Mouse (Mus musculus) embryo, embryonic 10.5 days (tissue): Measurements from ENCODE around the gene Bcar1.
A peak's percentile ranks its signal among the peaks of the same experiment; 100 is the strongest.

Source experiments
- DNase-seq: peaks from one replicate; pipeline ENCODE4 v3.0.0-alpha.2; 2015; ENCODE audit warnings: low spot score

Bcar1 gene

GRCm38 (mm10) chr8:111769296-111769695 lies 25.7 kb upstream of the Bcar1 start:
- no peak for DNase-seq

GRCm38 (mm10) chr8:111768651-111769050 lies 25.0 kb upstream of the Bcar1 start:
- DNase-seq: no peak

DNA sequence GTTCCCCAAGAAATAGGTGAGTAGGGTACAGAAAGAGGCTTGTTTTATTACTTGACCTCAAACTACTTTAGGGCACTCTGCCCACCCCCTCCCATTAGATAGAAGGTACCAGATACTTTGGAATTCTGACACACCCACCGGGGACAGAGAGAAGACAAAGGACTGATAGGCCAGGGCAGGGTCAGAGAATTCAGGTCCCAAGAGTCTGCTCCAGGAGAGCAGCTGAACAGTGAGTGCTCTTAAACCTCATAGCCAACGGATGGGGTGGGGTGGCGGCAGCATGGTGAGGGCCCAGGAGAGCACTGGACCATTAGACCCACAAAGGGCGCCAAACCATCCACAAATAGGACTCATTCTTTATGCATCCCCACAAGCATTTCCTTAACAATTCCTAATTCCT lies 22.0 kb upstream of the Bcar1 start:
- no peak for DNase-seq

- DNase-seq: no peak
These were observed 21.5 kb upstream of the Bcar1 start for GRCm38 (mm10) chr8:111765096-111765495.

DNA sequence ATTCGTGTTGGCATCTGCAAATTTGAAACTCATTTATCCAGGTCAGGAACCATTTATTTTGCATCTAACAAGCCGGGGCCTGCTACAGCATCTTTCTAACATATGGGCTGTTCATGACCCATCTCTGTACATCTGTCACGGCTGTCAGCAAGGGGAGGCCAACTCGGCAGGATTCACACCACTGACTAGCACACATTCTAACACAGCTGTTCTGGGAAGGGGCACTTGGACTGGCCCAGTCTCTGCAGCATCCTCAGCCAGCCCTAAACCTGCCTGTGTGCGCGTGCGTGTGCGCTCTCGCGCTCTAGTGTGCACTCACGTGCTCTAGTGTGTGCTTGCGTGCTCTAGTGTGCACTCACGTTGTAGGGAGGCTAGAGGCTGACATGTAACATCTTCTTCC lies 17.1 kb upstream of the Bcar1 start:
- DNase-seq: no peak

- no peak for DNase-seq
These were observed 15.2 kb upstream of the Bcar1 start for GRCm38 (mm10) chr8:111758817-111759216.

DNA sequence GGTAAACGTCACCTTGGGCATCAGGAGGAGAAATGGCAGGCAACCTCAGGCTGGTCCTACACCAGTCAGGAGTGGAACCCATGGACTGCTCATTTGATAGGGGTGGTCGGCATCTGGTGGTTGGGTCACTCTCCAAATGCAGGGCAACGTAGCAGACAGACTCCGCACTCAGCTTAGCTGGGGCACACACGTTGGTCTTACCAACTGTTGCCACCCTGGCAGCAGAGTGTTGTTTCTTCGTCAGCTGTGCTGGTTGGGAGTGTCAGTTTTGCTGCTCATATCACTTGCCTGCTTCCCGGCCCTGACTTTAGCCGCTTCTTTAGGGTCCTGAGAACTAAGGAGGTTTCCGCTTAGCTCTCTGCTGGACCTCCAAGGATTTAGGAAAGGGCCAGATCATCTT lies 14.0 kb upstream of the Bcar1 start:
- DNase-seq: no peak

- DNase-seq: no peak
These were observed 11.1 kb upstream of the Bcar1 start for GRCm38 (mm10) chr8:111754736-111755135.

- no peak for DNase-seq
These were observed 10.5 kb upstream of the Bcar1 start for GRCm38 (mm10) chr8:111754088-111754487.

GRCm38 (mm10) chr8:111748766-111749165 lies 5.2 kb upstream of the Bcar1 start:
- no peak for DNase-seq

DNA sequence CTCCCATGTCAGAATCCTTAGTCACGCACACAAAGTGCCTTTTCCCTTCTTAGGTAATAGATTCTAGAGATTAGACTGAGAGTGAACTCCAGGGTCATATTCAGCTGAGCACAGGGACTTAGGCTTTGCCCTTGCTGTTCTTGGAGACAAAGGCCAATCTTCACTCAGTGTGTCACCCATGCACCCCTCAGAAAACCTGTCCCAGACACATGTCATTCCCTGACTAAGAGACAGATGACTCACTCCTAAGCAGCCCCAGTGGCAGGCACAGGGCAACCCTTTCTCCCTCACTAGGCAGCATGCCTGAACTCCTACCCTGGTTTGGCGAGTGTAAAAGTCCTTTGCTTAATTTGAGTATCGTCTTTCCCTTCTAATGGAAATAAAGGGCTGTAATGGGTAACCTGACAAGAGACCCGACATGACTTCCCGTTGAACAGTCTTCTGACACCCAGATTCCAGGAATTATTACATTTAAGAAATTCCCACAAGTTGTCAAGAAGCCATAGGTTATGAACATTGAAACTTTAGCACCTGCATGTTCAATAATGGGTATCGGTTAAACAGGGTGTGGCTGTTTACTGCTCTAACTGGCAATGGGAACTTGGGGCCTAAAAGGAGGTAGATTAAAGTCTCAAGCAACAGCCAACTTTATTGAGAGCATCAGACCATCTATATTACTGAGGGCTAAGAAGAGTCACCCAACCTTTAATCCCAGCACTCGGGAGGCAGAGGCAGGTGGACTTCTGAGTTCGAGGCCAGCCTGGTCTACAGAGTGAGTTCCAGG lies 4.4 kb upstream of the Bcar1 start:
- no peak for DNase-seq

DNA sequence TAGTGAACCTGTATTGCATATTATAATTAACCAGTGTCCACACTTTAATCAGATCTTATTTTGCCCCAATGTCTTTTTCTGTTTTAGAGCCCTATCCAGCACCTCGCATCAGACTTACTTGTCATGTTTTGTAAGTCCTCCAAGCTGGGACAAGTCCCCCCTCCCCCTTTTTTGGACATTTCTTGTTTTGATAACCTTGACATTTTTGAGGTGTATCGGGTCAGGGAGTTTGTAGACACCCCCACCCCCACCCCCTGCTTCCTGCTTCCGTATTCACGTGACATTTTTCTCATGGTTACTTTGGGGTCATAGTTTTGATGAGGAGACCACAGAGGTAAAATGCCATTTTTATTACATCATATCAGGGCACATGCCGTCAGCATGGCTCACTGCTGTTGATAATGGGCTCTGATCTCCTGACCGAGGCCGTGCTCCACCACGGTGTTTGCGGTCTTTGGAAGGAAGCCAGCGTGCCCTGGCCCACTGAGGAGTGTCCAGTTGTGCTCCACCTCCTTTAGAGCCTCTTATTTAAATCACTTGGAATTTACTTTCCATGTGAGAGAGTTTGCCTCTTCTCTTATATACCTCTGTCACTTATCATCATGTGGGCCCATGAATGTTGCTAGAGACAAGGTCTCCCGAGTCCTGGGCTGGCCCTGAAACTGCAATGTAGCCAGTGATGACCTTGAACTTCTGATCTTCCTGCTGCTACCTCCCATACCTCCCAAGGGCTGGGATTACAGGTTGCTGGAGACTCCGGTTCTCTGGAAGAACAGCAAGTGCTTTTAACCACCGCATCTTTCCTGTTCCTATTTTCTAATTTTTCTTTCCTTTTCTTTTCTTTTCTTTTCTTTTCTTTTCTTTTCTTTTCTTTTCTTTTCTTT lies 3.2 kb upstream of the Bcar1 start:
- DNase-seq: no peak

DNA sequence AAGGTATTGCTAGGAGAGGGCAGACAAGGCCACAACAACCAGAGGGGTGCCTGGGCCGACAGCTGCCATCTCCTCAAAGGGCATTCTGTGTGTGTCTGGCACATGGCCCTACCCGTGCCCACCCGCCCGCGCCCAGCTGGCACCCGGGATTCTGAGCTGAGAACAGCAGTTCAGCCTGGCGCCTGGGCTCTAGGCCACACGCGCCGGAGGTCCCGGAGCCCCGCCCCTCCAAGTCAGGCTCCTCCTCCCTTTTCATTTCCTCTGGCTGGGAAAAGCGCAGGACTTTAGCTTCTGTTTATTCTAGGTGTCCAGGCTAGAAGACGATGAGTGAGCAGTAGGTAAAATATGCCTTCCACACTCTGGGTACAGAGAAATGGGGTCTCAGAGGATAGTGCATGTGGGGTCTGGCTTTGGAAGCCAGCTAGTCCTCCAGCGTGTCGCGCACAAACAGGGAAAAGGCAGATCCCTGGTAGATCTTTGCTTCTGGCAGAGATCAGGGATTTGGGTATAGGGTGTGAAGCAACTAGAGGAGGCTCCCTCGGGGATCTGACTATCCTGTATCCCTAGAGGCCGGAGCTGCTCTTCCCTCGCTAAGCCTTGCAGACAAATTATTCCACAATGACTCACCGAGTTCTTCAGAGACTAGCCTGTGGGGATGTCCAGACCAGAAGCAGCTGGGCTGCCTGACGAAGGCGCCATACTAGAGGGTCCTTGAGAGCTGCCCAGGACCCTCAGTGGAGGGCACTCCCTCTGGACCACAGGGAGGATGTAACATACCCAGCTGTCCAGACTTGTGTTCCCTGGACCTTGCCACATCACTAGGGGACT lies 2.2 kb upstream of the Bcar1 start:
- peak; percentile 82 for DNase-seq

- no peak for DNase-seq
These were observed 1.5 kb upstream of the Bcar1 start for GRCm38 (mm10) chr8:111745086-111745485.

- peak; percentile 74 for DNase-seq
These were observed 363 bp downstream of the Bcar1 start for GRCm38 (mm10) chr8:111743101-111743791.

DNA sequence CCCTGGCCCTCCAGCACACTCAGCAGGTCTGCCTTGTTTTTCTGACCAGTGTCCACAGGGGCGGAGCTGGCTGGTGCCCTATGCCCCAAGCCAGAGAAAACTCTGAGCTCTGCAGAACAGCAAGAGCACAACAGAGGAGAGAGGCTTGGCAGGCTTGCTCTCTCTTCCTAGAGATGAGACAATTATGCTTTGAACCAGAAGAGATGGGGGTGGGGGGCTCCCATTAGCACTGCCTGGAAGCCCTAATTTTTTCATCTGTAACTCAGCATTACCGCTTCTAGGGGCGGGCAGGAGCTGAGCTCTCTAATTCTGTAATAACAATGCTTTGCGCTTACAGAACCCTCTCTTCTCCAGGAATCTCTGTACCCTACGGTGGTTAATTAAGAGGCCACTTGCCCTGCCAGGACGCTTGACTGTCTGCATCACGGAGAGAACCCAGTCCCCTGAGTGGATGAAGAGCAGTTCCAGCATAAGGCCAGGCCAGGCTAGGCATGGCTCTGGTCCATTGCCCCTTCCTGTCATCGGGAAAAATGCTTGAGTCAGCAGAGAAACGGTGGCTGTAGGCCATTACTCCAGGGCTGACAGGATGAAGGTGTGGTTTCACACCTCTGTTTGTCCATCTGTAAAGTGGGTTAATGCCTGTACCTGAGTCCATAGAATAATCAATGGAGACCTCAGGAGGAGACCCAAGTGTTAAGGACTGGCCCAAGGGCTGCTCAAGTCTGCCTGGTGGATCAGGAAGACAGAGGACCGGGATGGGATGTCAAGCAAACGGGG lies 1.2 kb downstream of the Bcar1 start:
- DNase-seq: peak; percentile 30

DNA sequence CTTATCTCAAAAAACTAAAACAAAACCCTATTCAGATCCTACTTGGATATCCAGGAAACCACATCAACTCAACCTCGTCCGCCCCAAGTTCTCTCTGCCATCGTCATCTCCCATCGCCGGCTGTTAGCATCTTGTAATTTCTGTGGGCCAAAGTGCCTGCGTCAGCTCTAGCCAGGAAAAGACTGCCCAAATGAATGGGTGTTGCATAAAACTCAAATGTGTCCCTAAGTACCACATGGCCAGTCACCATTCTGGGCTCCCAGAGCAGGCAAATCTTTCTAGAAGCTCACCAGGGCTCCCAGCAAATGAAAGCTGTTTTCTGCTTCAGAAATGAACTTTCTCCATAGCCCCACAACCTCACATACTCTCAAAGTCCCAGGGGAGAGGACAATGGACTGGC lies 2.1 kb downstream of the Bcar1 start:
- DNase-seq: no peak

GRCm38 (mm10) chr8:111740994-111741393 lies 2.6 kb downstream of the Bcar1 start:
- no peak for DNase-seq

- DNase-seq: no peak
These were observed 3.3 kb downstream of the Bcar1 start for GRCm38 (mm10) chr8:111740301-111740711.

GRCm38 (mm10) chr8:111739604-111740003 lies 4.0 kb downstream of the Bcar1 start:
- no peak for DNase-seq

DNA sequence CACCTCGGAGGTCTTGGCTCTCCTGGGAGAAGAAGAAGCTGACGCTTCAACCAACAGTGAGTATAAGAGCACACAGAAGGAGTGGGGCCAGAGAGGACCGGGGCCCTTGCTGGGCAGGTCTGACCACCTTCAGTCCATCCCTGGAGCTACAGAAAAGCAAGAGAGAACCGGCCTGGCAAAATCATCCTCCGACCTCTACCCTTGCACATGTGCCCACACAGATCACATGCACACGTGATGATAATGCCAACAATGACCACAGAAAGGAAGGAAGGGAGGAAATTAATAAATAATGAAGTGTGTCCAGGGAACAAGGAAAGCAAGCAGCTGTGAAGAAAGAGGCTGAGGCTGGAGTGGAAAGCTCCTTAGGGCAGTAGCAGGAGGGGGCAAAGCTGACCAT lies 4.7 kb downstream of the Bcar1 start:
- DNase-seq: no peak
